Mouse (Mus musculus): ENCODE measurements around the gene Zfp319. TPM values are rescaled to one million over a fixed set of nuclear protein-coding genes. Genes with fewer than 3 reads are reported as not detected.

The Zfp319 gene
- polyA plus RNA-seq, 1 experiment, result 5.7 TPM

DNA sequence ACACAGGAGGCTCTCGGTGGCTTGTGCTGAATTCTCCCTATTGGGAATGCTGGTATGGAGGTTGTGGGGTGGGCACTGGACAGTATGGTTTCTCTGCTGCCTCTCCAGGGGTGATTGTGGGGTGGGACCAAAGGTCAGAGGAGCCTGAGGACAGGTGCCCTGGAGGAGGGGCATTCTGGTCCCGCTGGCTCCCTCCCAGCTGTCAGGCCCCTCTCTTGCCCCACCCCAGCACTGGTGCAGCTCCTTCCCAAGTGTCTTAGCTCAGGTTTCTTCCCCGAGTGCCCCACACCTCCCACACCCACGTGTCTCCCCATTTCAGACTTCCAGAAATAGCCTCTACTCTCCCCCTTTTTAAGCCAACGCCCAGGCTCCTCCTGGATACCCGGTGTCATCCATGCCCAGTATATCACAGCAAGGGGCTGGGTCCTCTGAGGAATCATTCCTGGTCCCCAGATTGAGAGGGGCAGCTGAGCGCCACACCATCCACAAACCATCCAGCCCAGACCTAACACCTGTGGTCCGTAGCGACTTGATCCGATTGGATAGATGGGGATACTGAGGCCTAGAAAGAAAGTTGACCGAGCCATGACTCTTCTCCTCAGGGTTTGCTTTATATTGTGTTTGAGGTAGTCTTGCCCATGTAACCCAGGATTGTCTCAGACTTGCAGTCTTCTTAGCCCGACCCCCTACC is 44.7 kb upstream of the Zfp319 start:
- Histone ChIP-seq H3K4me3 (ENCODE audit: insufficient read depth, poor library complexity, severe bottlenecking) (no peak overlapping the region), H3K36me3 (ENCODE audit: control insufficient read depth, insufficient read depth) (no peaks in the 10 kb centered on the region), H3K79me3 (ENCODE audit: low read depth) (no peaks in the 10 kb centered on the region), H3K27me3 (ENCODE audit: control insufficient read depth, insufficient read depth, insufficient read length) (no peaks in the 10 kb centered on the region), H3K79me2 (ENCODE audit: control insufficient read depth, insufficient read depth) (no peaks in the 10 kb centered on the region), H3ac (ENCODE audit: control insufficient read depth, insufficient read length, low read depth) (no peak overlapping the region)
- TF ChIP-seq USF1 (IDR thresholded peaks at IDR 0.05; ENCODE audit: low read depth) (no peak), MAX (IDR thresholded peaks at IDR 0.05) (no peak), FOSL1 (IDR thresholded peaks at IDR 0.05; ENCODE audit: insufficient read depth, low read length, poor library complexity, severe bottlenecking) (no peak), CEBPB (IDR thresholded peaks at IDR 0.05; ENCODE audit: low read depth) (no peak), MYOG (IDR thresholded peaks at IDR 0.05; ENCODE audit: control insufficient read depth, extremely low read depth, insufficient read length) (no peak), CTCF (IDR thresholded peaks at IDR 0.05; ENCODE audit: control insufficient read depth, insufficient read depth, insufficient read length) (no peak), MYOD1 (IDR thresholded peaks at IDR 0.05; ENCODE audit: control insufficient read depth, insufficient read length, low read depth) (no peak)

- H3K36me3 ChIP-seq (ENCODE audit: control insufficient read depth, insufficient read depth), result no peaks in the 10 kb centered on the region
Measured at GRCm38 (mm10) chr8:95375374-95375930, 43.7 kb upstream of the Zfp319 start.

DNA sequence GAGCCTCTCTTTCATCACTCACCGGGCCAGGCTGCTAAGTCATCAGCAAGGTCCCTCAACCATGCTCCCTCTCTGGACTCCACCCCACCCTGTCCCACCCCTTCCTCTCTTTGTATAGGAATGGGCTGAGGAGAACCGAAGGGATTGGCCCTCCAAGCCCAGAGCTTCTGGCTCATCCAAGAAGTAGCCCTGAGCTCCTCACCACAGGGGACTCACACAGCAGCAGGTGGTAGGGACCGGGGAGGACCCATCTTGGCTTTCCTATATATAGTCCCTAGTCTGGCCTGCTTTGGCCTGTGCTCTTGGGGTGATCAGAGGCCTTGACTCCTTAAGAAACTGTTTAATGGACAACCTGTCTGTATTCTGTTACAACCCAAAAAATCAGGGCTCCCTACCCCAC is 42.7 kb upstream of the Zfp319 start:
- H3K79me3 ChIP-seq (ENCODE audit: low read depth), result no peaks in the 10 kb centered on the region
- no peaks in the 10 kb centered on the region for H3K27me3 ChIP-seq (ENCODE audit: control insufficient read depth, insufficient read depth, insufficient read length)
- H3K36me3 ChIP-seq (ENCODE audit: control insufficient read depth, insufficient read depth), result no peaks in the 10 kb centered on the region
- H3K79me2 ChIP-seq (ENCODE audit: control insufficient read depth, insufficient read depth), result no peaks in the 10 kb centered on the region
- TF ChIP-seq MYOD1 (IDR thresholded peaks at IDR 0.05; ENCODE audit: control insufficient read depth, insufficient read length, low read depth) (no peak), USF1 (IDR thresholded peaks at IDR 0.05; ENCODE audit: low read depth) (no peak), MAX (IDR thresholded peaks at IDR 0.05) (no peak), FOSL1 (IDR thresholded peaks at IDR 0.05; ENCODE audit: insufficient read depth, low read length, poor library complexity, severe bottlenecking) (no peak), CTCF (IDR thresholded peaks at IDR 0.05; ENCODE audit: control insufficient read depth, insufficient read depth, insufficient read length) (no peak), MYOG (IDR thresholded peaks at IDR 0.05; ENCODE audit: control insufficient read depth, extremely low read depth, insufficient read length) (no peak), CEBPB (IDR thresholded peaks at IDR 0.05; ENCODE audit: low read depth) (no peak)
- H3K4me3 ChIP-seq (ENCODE audit: insufficient read depth, poor library complexity, severe bottlenecking), result no peak overlapping the region
- H3ac ChIP-seq (ENCODE audit: control insufficient read depth, insufficient read length, low read depth), result no peak overlapping the region

More at GRCm38 (mm10) chr8:95375374-95375930, 43.7 kb upstream of the Zfp319 start:
- no peak overlapping the region for H3K4me3 ChIP-seq (ENCODE audit: insufficient read depth, poor library complexity, severe bottlenecking)
- H3ac ChIP-seq (ENCODE audit: control insufficient read depth, insufficient read length, low read depth), result no peak overlapping the region
- TF ChIP-seq CEBPB (IDR thresholded peaks at IDR 0.05; ENCODE audit: low read depth), result no peak
- no peak for TF ChIP-seq USF1 (IDR thresholded peaks at IDR 0.05; ENCODE audit: low read depth)
- TF ChIP-seq MYOG (IDR thresholded peaks at IDR 0.05; ENCODE audit: control insufficient read depth, extremely low read depth, insufficient read length), result no peak
- TF ChIP-seq FOSL1 (IDR thresholded peaks at IDR 0.05; ENCODE audit: insufficient read depth, low read length, poor library complexity, severe bottlenecking), result no peak
- no peak for TF ChIP-seq MYOD1 (IDR thresholded peaks at IDR 0.05; ENCODE audit: control insufficient read depth, insufficient read length, low read depth)
- TF ChIP-seq CTCF (IDR thresholded peaks at IDR 0.05; ENCODE audit: control insufficient read depth, insufficient read depth, insufficient read length), result no peak
- no peak for TF ChIP-seq MAX (IDR thresholded peaks at IDR 0.05)
- no peaks in the 10 kb centered on the region for H3K27me3 ChIP-seq (ENCODE audit: control insufficient read depth, insufficient read depth, insufficient read length)
- H3K79me3 ChIP-seq (ENCODE audit: low read depth), result no peaks in the 10 kb centered on the region
- H3K79me2 ChIP-seq (ENCODE audit: control insufficient read depth, insufficient read depth), result no peaks in the 10 kb centered on the region

DNA sequence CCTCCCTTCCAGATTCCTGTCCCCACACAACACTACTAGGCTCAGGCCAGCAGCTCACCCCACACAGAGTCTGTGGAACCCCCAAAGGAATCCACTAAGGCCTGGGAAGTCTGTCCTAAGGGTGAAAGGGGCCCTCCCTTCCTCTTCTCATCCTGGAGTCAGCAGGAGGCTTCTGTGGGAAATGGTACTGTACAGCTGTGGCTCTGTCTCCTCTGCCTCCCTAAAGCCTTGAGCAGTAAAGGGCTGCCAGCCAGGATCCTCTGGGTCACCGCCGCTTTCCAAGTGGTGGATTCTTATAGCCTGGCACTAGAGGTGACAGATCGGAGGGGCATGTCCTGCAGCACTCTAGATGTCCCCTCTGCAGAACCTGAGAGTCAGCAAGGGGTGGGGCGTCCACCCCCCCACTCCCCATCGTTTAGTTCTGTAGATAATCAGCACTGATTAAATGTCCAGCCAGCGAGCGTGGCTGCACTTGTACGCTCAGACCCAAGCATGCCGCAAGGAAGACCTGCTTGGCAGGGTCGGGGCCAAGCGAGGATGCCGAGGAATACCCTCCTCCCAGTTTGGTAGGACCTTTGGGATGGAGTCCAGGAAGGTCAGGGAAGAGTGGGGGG is 41.7 kb upstream of the Zfp319 start:
- no peak for TF ChIP-seq MYOD1 (IDR thresholded peaks at IDR 0.05; ENCODE audit: control insufficient read depth, insufficient read length, low read depth)
- TF ChIP-seq CTCF (IDR thresholded peaks at IDR 0.05; ENCODE audit: control insufficient read depth, insufficient read depth, insufficient read length), result no peak
- TF ChIP-seq USF1 (IDR thresholded peaks at IDR 0.05; ENCODE audit: low read depth), result no peak
- no peak for TF ChIP-seq MAX (IDR thresholded peaks at IDR 0.05)
- no peak for TF ChIP-seq MYOG (IDR thresholded peaks at IDR 0.05; ENCODE audit: control insufficient read depth, extremely low read depth, insufficient read length)
- TF ChIP-seq FOSL1 (IDR thresholded peaks at IDR 0.05; ENCODE audit: insufficient read depth, low read length, poor library complexity, severe bottlenecking), result no peak
- TF ChIP-seq CEBPB (IDR thresholded peaks at IDR 0.05; ENCODE audit: low read depth), result no peak
- Histone ChIP-seq H3ac (ENCODE audit: control insufficient read depth, insufficient read length, low read depth) (no peak overlapping the region), H3K79me3 (ENCODE audit: low read depth) (no peaks in the 10 kb centered on the region), H3K79me2 (ENCODE audit: control insufficient read depth, insufficient read depth) (no peaks in the 10 kb centered on the region), H3K4me3 (ENCODE audit: insufficient read depth, poor library complexity, severe bottlenecking) (no peak overlapping the region), H3K27me3 (ENCODE audit: control insufficient read depth, insufficient read depth, insufficient read length) (no peaks in the 10 kb centered on the region), H3K36me3 (ENCODE audit: control insufficient read depth, insufficient read depth) (no peaks in the 10 kb centered on the region)

GRCm38 (mm10) chr8:95369581-95370326 is 38.0 kb upstream of the Zfp319 start:
- Histone ChIP-seq H3K79me2 (ENCODE audit: control insufficient read depth, insufficient read depth) (no peaks in the 10 kb centered on the region), H3K4me3 (ENCODE audit: insufficient read depth, poor library complexity, severe bottlenecking) (no peak overlapping the region), H3K36me3 (ENCODE audit: control insufficient read depth, insufficient read depth) (no peaks in the 10 kb centered on the region), H3K79me3 (ENCODE audit: low read depth) (no peaks in the 10 kb centered on the region), H3K27me3 (ENCODE audit: control insufficient read depth, insufficient read depth, insufficient read length) (no peaks in the 10 kb centered on the region), H3ac (ENCODE audit: control insufficient read depth, insufficient read length, low read depth) (no peak overlapping the region)
- TF ChIP-seq CEBPB (IDR thresholded peaks at IDR 0.05; ENCODE audit: low read depth) (no peak), USF1 (IDR thresholded peaks at IDR 0.05; ENCODE audit: low read depth) (no peak), CTCF (IDR thresholded peaks at IDR 0.05; ENCODE audit: control insufficient read depth, insufficient read depth, insufficient read length) (no peak), MYOD1 (IDR thresholded peaks at IDR 0.05; ENCODE audit: control insufficient read depth, insufficient read length, low read depth) (no peak), MAX (IDR thresholded peaks at IDR 0.05) (no peak), FOSL1 (IDR thresholded peaks at IDR 0.05; ENCODE audit: insufficient read depth, low read length, poor library complexity, severe bottlenecking) (no peak), MYOG (IDR thresholded peaks at IDR 0.05; ENCODE audit: control insufficient read depth, extremely low read depth, insufficient read length) (no peak)

Data from C2C12 (cell line).